Mouse (Mus musculus) kidney, postnatal 0 days (tissue): ENCODE data around the gene 6330409D20Rik. TPM values are rescaled to one million over a fixed set of nuclear protein-coding genes. Genes with fewer than 3 reads are reported as not detected.
A peak's percentile ranks its signal among the peaks of the same experiment; 100 is the strongest.

Experiments used
- ATAC-seq: fragments of 200-750 bp; cut with Nextera tagmentation; replicated peaks from 2 replicates; pipeline ENCODE4 v1.8.0; 2017; ENCODE audit warnings: low read depth, moderate number of reproducible peaks, moderate TSS enrichment, moderate library complexity; ENCODE audit not compliant: low FRiP score
- DNase-seq: peaks from one replicate; pipeline ENCODE4 v3.0.0-alpha.2; 2016; ENCODE audit warnings: low spot score
- H3K27ac ChIP-seq: fragments of 300-500 bp; sonication (generic); 2 replicates; pipeline ENCODE4 v1.5.1; 2014; ENCODE audit warnings: mild to moderate bottlenecking
- H3K27me3 ChIP-seq: fragments of 300-500 bp; sonication (generic); 2 replicates; pipeline ENCODE4 v1.6.1; 2014; ENCODE audit warnings: low read length, mixed read lengths; ENCODE audit not compliant: insufficient read depth
- H3K36me3 ChIP-seq: fragments of 300-500 bp; sonication (generic); 2 replicates; pipeline ENCODE4 v1.6.1; 2014; ENCODE audit warnings: low read length, mixed read lengths; ENCODE audit not compliant: insufficient read depth
- H3K4me1 ChIP-seq: fragments of 300-500 bp; sonication (generic); replicated peaks from 2 replicates; pipeline ENCODE4 v1.6.1; 2014; ENCODE audit warnings: antibody characterized with exemption, low read length, mixed read lengths; ENCODE audit not compliant: insufficient read depth
- H3K4me2 ChIP-seq: fragments of 300-500 bp; sonication (generic); 2 replicates; pipeline ENCODE4 v1.6.1; 2014; ENCODE audit warnings: mild to moderate bottlenecking, low read length, moderate library complexity, mixed read lengths
- H3K4me3 ChIP-seq: fragments of 300-500 bp; sonication (generic); replicated peaks from 2 replicates; pipeline ENCODE4 v1.5.1; 2014; ENCODE audit warnings: low read depth, low read length
- H3K9ac ChIP-seq: fragments of 300-500 bp; sonication (generic); 2 replicates; pipeline ENCODE4 v1.6.1; 2014; ENCODE audit warnings: low read depth, low read length
- H3K9me3 ChIP-seq: fragments of 300-500 bp; sonication (generic); replicated peaks from 2 replicates; pipeline ENCODE4 v1.6.1; 2016; ENCODE audit warnings: low read length, inconsistent platforms, mixed read lengths
- CTCF ChIP-seq: IDR thresholded peaks from 2 replicates; pipeline ENCODE4 v1.5.1; 2016; ENCODE audit warnings: antibody characterized with exemption, low read depth, mild to moderate bottlenecking, moderate library complexity
- WGBS: fragments of 180-500 bp; shearing (Covaris S2); extraction: QIAGEN DNeasy Blood & Tissue Kit; methylation state at CpG from one replicate; pipeline ENCODE4 v1.1.7; 2014; 5-methylcytosine and 5-hydroxymethylcytosine counted together
- polyA plus RNA-seq: library from polyadenylated mRNA; unstranded; fragments of >200 nt; fragmentation: Nextera tagmentation; extraction: Ambion mirVana; gene quantifications from 2 replicates; pipeline ENCODE4 v1.2.1, GENCODE M21; 2015

Gene 6330409D20Rik
- polyA plus RNA-seq, 1 experiment from 2014 or later, result not detected

DNA sequence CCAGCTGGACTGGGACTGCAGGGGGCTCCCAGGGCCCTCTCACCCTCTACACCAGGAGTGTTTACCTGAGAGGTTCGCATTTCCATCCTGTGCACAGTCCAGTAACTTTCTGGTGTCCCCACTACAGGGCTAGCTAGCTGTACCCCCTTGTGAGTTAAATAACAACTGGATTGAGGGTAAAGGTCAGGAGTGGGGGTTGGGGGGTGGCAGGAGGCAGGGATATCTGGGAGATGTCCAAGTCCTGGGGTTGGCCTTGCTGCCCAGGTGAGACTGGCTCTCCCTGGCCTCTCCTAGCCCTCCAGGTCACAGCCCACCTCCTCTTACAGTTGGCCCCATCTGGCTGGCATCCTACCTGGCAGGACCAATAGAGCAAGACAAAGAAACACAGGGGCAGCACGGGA lies 36.8 kb downstream of the 6330409D20Rik start, which contains the start of gene Fpgs:
Gene Fpgs (minus strand): TSS at position 125 of the 401 bp plus-strand sequence.
- Histone ChIP-seq H3K27ac (peak within 1 kb of the TSS; percentile 66), H3K36me3 (peaks cover 39% of the 10 kb centered on the region)
- peak; percentile 15; the same call in 1 of the 2 replicates for ATAC-seq

DNA sequence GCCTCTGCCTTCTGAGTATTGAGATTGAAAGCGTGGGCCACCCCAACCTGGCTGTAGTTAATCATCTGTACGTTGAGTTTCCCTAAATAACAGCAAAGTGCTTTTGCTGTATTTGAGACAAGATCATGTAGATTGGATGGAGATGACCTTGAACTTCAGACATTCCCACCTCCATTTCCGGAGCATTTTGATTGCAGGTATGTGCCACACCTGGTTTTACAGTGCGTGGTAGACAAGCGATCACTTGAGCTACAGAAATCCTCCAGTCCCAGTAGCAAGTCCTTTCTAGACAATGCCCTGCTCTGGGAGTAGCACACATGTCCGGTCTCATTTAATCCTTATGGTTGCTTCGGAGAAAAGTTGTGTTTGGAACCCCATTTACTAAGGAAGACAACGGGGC lies 37.8 kb downstream of the 6330409D20Rik start:
- peak overlapping the region; percentile 66; the same call in 1 of the 2 replicates for H3K27ac ChIP-seq
- ATAC-seq (no peak), DNase-seq (no peak)
- WGBS, result 91% methylated on average over 8 of the region's 8 CpGs
- H3K9me3 ChIP-seq, result no peaks in the 10 kb centered on the region
- no peaks in the 10 kb centered on the region for H3K27me3 ChIP-seq
- H3K9ac ChIP-seq, result no peak overlapping the region
- TF ChIP-seq CTCF, result no peak
- peaks cover 34% of the 10 kb centered on the region for H3K36me3 ChIP-seq
- 0 out of 2 replicates have a peak, but pooled peaks cover 3% of the 10 kb centered on the region for H3K4me1 ChIP-seq
- H3K4me2 ChIP-seq, result no peak overlapping the region
- H3K4me3 ChIP-seq, result no peak overlapping the region

More for the DNA sequence above, 36.8 kb downstream of the 6330409D20Rik start, which contains the start of gene Fpgs:
- WGBS, result 30% methylated on average over 2 of the region's 2 CpGs
- 0 out of 2 replicates have a peak, but pooled peaks cover 3% of the 10 kb centered on the region for H3K4me1 ChIP-seq
- DNase-seq, result no peak
- no peak for TF ChIP-seq CTCF
- H3K9ac ChIP-seq, result no peak within 1 kb of the TSS
- H3K4me3 ChIP-seq, result no peak within 1 kb of the TSS
- H3K4me2 ChIP-seq, result no peak within 1 kb of the TSS
- H3K9me3 ChIP-seq, result no peaks in the 10 kb centered on the region
- no peaks in the 10 kb centered on the region for H3K27me3 ChIP-seq

DNA sequence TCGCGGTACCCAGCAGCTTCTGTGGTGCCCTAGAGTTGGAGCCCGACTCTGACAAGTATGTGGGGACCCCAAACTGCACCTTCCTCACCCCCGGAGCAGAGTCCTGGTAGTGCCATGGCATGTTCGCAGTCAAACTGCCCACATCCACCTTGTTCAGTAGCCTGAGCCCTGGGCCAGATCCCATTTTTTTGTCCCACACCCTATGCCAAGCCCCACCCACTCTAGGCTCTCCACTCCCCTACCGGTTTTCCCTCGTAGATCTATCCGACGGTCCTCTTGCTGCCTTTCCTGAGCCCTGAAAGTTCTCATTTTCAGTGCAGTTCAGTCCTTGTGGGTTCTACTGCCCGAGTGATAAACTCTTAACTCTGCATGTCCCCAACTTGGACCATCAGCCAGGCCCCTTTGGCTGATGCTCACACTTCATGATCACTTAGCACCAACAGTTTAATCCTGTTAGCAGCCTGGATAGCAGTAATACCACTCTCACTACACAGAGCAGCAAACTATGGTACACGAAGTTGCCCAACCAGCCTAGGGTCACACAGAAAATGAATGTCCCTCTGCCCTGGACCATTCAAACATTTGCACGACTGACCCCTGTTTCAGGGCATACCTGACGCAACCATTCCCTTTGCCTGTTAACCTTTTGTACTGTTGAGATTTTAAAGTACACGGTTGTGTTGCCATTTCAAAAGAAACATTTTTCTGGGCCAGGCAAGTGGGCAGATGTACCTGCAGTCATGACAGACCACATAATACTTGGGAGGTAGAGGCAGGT lies 39.7 kb downstream of the 6330409D20Rik start:
- no peak for TF ChIP-seq CTCF
- H3K9me3 ChIP-seq, result no peaks in the 10 kb centered on the region
- ATAC-seq (no peak), DNase-seq (no peak)
- no peaks in the 10 kb centered on the region for H3K27me3 ChIP-seq
- H3K4me1 ChIP-seq, result 0 out of 2 replicates have a peak, but pooled peaks cover 3% of the 10 kb centered on the region
- H3K36me3 ChIP-seq, result peaks cover 17% of the 10 kb centered on the region
- no peak overlapping the region for H3K4me3 ChIP-seq
- H3K27ac ChIP-seq, result no peak overlapping the region
- WGBS, result 78% methylated on average over 14 of the region's 14 CpGs
- H3K9ac ChIP-seq, result no peak overlapping the region
- no peak overlapping the region for H3K4me2 ChIP-seq

DNA sequence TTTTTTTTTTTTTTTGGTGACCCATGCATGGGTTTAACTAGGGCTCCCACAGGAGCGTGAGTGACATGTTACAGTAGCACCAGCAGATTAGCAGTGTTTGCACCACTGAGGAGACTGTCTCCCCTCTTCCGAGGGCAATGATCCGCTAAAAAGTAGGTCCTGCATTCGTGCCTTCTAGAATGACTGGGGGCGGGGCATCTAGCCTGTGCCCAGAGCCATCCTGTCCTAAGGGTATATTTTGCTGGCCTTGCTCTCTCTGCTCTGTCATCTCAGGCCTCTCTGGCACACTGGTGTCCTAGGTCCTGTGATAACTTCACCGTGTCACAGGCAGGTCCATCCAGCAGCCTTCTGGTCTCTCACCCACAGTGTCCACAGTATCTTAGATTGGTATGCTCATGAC lies 41.1 kb downstream of the 6330409D20Rik start:
- Histone ChIP-seq H3K27me3 (no peaks in the 10 kb centered on the region), H3K4me1 (0 out of 2 replicates have a peak, but pooled peaks cover 3% of the 10 kb centered on the region), H3K27ac (no peak overlapping the region), H3K36me3 (peaks cover 5% of the 10 kb centered on the region; the same call in 1 of the 2 replicates), H3K4me3 (no peak overlapping the region), H3K9ac (no peak overlapping the region), H3K9me3 (no peaks in the 10 kb centered on the region), H3K4me2 (no peak overlapping the region)
- ATAC-seq (no peak), DNase-seq (no peak)
- TF ChIP-seq CTCF, result no peak
- WGBS, result 63% methylated on average over 6 of the region's 6 CpGs

DNA sequence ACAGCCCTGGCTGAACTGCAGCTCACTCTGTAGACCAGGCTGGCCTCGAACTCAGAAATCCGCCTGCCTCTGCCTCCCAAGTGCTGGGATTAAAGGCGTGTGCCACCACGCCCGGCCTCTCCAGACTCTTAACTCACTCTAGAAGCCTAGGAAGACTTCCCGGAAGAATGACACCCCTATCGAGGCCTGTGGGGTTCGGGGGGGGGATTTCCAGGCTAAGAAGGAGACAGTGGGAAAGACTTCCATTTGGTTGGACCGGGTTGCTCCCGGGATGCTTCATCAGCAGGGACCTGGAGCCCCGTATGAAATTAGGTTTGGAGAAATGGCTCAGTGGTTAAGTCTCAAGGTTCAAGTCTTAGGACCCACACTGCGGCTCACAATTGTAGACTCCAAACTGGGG lies 46.1 kb downstream of the 6330409D20Rik start:
- H3K27me3 ChIP-seq, result no peaks in the 10 kb centered on the region
- H3K4me3 ChIP-seq, result peak overlapping the region; percentile 65; the same call in 1 of the 2 replicates
- no peaks in the 10 kb centered on the region for H3K9me3 ChIP-seq
- no peak for TF ChIP-seq CTCF
- peaks cover 6% of the 10 kb centered on the region; the same call in 1 of the 2 replicates for H3K4me1 ChIP-seq
- peak overlapping the region; percentile 86 for H3K4me2 ChIP-seq
- H3K27ac ChIP-seq, result no peak overlapping the region
- WGBS, result 84% methylated on average over 12 of the region's 12 CpGs
- no peak for DNase-seq
- no peak for ATAC-seq
- peak overlapping the region; percentile 38; the same call in 1 of the 2 replicates for H3K9ac ChIP-seq
- 0 out of 2 replicates have a peak, but pooled peaks cover 2% of the 10 kb centered on the region for H3K36me3 ChIP-seq

DNA sequence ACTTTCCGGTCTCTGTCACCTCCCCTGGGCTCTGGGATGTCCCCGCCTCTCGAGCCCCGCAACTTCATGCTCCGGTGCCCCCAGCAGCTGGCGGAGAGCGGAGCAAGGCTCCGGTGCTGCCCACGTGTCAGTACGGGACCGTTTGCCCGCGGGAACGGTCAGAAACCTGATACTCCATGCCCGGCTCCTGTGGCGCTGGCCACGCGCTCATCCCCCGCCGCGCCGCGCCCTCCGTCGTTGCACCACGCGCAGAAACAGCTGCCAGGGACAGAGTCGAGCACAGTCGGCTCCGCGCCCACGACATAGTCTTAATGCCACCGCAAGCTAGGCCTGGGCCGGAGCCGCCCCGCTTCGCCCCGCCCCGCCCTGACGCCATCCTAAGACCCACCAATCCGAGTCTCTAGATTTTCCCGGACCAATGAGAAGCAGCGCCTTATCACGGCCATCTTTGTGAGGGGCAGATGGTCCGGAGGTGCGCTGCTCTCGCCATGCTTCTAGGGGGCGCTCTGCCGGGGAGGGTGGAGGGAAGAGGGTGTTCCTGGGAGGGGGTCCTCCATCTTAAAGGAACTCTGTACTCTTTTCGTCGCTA lies 46.9 kb downstream of the 6330409D20Rik start:
- H3K27me3 ChIP-seq, result no peaks in the 10 kb centered on the region
- under 1% methylated on average over 51 of the region's 51 CpGs for WGBS
- peak overlapping the region; percentile 81 for H3K9ac ChIP-seq
- peak; percentile 97 for ATAC-seq
- 0 out of 2 replicates have a peak, but pooled peaks cover 2% of the 10 kb centered on the region for H3K36me3 ChIP-seq
- H3K27ac ChIP-seq, result peak overlapping the region; percentile 91
- H3K4me3 ChIP-seq, result peak overlapping the region; percentile 65
- TF ChIP-seq CTCF, result peak; percentile 87
- DNase-seq, result peak; percentile 99
- H3K4me2 ChIP-seq, result peak overlapping the region; percentile 86
- H3K4me1 ChIP-seq, result peaks cover 6% of the 10 kb centered on the region; the same call in 1 of the 2 replicates
- no peaks in the 10 kb centered on the region for H3K9me3 ChIP-seq
